Mouse (Mus musculus): ENCODE data around the gene Mdc1.

Mdc1 gene

GRCm38 (mm10) chr17:35841076-35841950 lies at the start of gene Mdc1:
Mdc1 (plus strand) TSS chr17:35841515.
- DNase-seq (ENCODE audit: low spot score): peak; percentile 100

GRCm38 (mm10) chr17:35792837-35793236 lies 48.5 kb upstream of the Mdc1 start:
- DNase-seq (ENCODE audit: low spot score): no peak

DNA sequence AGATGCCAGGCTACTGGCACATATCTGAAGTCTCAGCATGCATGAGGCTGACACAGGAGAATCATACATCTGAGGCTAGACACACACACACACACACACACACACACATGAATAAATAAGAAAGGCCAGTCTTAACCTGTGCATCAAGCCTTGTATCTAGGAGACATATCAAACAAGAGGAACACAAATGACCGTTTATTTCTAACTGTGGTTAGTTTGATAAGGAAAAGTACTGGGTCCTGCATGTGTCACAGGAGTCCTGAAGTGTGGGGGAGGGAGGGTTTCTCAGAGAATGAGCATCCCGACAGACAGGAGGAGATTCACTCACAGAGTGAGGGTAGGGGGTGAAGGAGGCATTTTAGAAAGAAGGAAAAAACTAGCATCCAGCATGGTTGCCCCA lies 46.2 kb upstream of the Mdc1 start:
- DNase-seq (ENCODE audit: low spot score): no peak

- DNase-seq (ENCODE audit: low spot score): no peak
Observed at GRCm38 (mm10) chr17:35795656-35796055, 45.7 kb upstream of the Mdc1 start.

DNA sequence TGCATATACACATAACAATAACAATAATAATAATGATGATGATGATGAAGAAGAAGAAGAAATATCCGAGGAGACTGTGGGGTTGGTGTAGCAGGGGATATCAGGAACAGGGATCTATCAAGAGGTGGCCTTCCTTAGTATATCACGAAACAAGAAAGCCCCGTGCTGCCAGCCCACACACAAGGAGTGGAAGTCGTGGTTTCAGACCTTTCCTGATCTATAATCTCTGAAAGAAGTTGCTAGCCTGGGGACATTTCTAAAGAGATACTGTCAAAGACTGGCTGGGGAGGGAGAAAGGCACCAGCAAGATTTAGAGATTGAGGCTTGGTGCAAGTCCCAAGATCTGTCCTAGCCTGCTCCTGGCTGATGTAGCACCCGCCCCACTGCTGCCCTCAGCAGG lies 44.5 kb upstream of the Mdc1 start:
- DNase-seq (ENCODE audit: low spot score): no peak

- DNase-seq (ENCODE audit: low spot score): no peak
Observed at GRCm38 (mm10) chr17:35800905-35801304, 40.4 kb upstream of the Mdc1 start.

GRCm38 (mm10) chr17:35803020-35803419 lies 38.3 kb upstream of the Mdc1 start:
- DNase-seq (ENCODE audit: low spot score): no peak

GRCm38 (mm10) chr17:35803858-35804399 lies 37.4 kb upstream of the Mdc1 start:
- DNase-seq (ENCODE audit: low spot score): no peak

- DNase-seq (ENCODE audit: low spot score): no peak
Observed at GRCm38 (mm10) chr17:35808073-35808472, 33.2 kb upstream of the Mdc1 start.

DNA sequence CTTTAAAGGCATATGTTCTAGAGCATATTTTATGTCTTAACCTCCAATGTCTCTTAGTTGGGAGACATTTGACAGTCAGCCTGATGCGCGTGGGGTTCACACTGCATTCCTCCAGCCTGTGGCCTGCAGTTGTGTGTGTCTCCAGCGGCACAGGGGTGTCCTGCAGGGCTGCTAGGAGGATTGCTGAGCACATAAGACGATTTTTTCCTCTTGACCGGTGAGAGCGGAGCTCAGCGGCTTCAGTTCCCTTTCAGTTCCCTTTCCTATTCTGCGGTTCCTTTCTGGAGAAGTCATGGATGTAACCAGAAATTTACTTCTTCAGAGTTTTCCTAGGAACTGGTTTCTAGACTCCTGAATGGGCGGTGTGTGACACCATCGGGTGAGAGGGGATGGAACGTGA lies 31.9 kb upstream of the Mdc1 start:
- no peak for DNase-seq (ENCODE audit: low spot score)

DNA sequence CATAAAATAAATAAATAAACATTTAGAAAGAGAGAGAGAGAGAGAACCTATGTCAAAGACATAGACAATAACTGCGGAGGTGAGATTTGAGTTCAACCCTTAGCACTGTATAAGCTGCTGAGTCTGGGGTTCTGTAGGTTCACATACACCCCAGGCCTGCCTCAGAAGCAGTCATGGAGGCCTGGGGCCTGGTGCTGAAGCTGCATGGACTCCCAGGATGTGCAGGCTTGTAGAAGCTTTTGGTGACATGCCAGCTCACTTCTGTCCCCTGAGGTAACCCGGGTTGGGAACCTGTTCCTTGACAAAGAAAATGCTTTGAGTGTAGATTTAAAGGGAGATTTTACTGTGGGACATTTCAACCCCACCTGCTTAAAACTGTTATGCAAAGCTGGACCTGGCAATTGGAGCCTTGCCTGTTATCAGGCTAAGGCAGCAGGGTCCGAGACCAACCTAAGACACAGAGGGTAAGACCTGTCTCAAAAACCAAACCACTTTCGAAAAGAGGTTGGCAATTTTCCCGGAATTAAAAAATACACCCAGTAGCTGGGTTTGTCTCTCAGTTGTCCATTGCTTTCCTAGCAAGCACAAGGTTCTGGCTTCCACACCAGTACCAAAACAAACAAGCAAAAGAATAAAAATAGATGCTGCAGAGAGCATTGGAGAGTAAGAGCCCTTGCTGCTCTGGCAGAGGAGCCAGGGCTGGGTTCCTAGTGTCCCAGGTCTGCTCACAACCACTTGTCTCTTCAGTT lies 30.2 kb upstream of the Mdc1 start:
- no peak for DNase-seq (ENCODE audit: low spot score)

GRCm38 (mm10) chr17:35812307-35812706 lies 29.0 kb upstream of the Mdc1 start:
- no peak for DNase-seq (ENCODE audit: low spot score)

GRCm38 (mm10) chr17:35812736-35813135 lies 28.6 kb upstream of the Mdc1 start:
- DNase-seq (ENCODE audit: low spot score): no peak

DNA sequence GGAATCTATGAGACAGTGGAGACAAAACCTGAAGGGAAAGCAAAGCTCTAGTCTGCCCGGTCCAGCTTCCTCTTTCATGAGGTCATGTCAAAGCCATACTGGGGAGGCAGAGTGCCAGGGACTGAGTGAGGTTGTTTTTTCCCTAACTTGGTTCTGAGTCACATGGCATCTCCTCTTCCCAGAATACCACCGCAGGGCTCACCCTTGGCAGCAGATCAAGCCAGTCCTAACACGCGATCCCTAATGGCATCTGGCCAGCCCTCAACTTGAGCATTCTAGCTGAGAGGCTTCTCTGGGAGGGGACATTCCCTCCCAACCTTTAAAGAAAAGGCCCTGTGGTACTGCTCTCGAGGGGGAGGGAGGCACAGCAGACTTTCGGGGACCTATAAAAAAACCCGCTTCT lies 28.1 kb upstream of the Mdc1 start:
- no peak for DNase-seq (ENCODE audit: low spot score)

DNA sequence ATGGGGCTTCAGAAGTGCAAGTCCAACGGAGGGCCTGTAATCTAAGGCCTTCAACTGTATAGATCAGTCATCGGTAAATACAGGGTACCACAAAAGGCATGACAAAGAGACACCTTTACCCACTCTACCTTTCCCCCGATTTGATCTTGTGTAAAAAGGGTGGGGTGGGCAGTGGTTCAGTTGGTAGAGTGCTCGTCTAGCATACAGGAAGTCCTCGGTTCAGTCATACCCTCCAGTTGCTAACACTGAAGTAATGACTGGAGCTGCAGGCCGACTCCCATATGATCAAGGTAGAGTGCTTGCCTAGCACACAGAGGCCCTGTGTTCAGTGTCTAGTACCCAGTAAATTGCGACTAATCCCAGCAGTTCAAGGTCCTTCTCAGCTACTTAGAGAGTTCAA lies 27.7 kb upstream of the Mdc1 start:
- no peak for DNase-seq (ENCODE audit: low spot score)

- DNase-seq (ENCODE audit: low spot score): no peak
Observed at GRCm38 (mm10) chr17:35814678-35815077, 26.6 kb upstream of the Mdc1 start.

- DNase-seq (ENCODE audit: low spot score): no peak
Observed at GRCm38 (mm10) chr17:35815836-35816235, 25.5 kb upstream of the Mdc1 start.

- no peak for DNase-seq (ENCODE audit: low spot score)
Observed at GRCm38 (mm10) chr17:35816686-35817085, 24.6 kb upstream of the Mdc1 start.

- DNase-seq (ENCODE audit: low spot score): no peak
Observed at GRCm38 (mm10) chr17:35817226-35817625, 24.1 kb upstream of the Mdc1 start.

DNA sequence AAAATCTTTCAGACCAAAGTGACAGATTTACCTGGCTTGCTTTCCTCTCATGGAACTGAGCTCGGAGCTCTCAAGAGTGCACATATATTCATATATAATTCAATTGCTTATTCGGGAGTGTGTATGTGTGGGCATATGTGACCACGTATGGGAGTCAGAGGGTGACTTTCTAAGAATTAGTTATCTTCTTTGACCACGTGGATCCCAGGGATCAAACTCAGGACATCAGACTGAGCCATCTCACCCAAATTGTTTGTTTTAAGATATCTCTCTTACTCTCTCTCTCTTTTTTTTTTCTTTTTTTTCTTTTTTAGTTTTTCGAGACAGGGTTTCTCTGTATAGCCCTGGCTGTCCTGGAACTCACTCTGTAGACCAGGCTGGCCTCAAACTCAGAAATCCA lies 21.2 kb upstream of the Mdc1 start:
- DNase-seq (ENCODE audit: low spot score): no peak

GRCm38 (mm10) chr17:35821439-35822430 lies 19.6 kb upstream of the Mdc1 start, which contains the start of gene Ier3:
Ier3 (plus strand) TSS chr17:35821684.
- no peak for DNase-seq (ENCODE audit: low spot score)

DNA sequence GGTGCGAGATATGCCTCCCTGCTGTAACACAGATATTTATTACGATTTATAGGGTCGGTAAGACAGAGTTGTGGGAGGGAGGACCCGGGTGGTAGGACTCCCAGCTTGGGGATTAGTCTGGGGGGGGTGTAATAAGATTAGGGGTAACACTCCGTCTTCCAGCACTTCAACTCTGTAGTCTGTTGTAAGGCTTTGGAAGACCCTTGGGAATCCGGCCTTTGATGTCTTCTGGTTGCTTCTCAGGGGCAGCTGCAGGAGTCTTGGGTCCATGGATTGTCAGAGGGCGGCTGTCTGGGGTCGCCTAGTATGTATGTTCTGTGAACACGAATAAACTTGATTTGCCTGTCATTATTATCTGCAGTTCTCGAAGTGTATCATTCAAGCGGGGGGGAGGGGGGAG lies 18.8 kb upstream of the Mdc1 start:
- DNase-seq (ENCODE audit: low spot score): no peak
